ENCODE assay signal across 13 mouse cellular contexts in genomic region chr5:39715694-39716550, GRCm38 (mm10). TPM values are rescaled to one million over a fixed set of nuclear protein-coding genes. Genes with fewer than 3 reads are reported as not detected.
DNase-seq lines count a peak whose midpoint lies in the region; ATAC-seq lines count a peak whose summit lies in the region.
"Had no signal": no experiment of that assay in that cellular context is flagged by ENCODE, and none has a peak within 500 bp of the region (broad histone marks: within the 10 kb centered on the region; RNA-seq: fewer than 3 reads in every experiment).

No protein-coding gene starts in this region.

- peak; percentile 2 for DNase-seq in kidney, adult 18-20 months
- DNase-seq in kidney, postnatal 25 days = no peak
- DNase-seq in intestine, embryonic 14.5 days (ENCODE audit: low spot score) = peak; percentile 57
- DNase-seq in kidney, postnatal 10 days = peak; percentile 9
- DNase-seq in embryo, embryonic 9.5 days (ENCODE audit: extremely low spot score) = no peak
- DNase-seq: cerebellum, adult 2 months; layer of hippocampus, postnatal 36 days; liver, postnatal 0 days; thymus, adult 2 months had no signal

- no peak overlapping the region for H3K4me3 ChIP-seq in intestine, embryonic 14.5 days (ENCODE audit: low read depth, low read length)
- H3K4me3 ChIP-seq in stomach, embryonic 15.5 days (replicated peaks) = no peak overlapping the region
- H3K4me3 ChIP-seq in forebrain, embryonic 13.5 days = no peak overlapping the region
- H3K4me3 ChIP-seq: gastrocnemius, adult 2 months had no signal

- H3K9ac ChIP-seq in intestine, embryonic 14.5 days (ENCODE audit: low read length) = no peak overlapping the region
- H3K9ac ChIP-seq in stomach, embryonic 15.5 days = no peak overlapping the region
- no peak overlapping the region for H3K9ac ChIP-seq in forebrain, embryonic 13.5 days
- H3K9ac ChIP-seq: liver, postnatal 0 days had no signal

- no peaks in the 10 kb centered on the region for H3K9me3 ChIP-seq in intestine, embryonic 14.5 days (ENCODE audit: control insufficient read depth, low read length)
- H3K9me3 ChIP-seq in stomach, embryonic 15.5 days = no peaks in the 10 kb centered on the region
- H3K9me3 ChIP-seq in forebrain, embryonic 13.5 days (replicated peaks) = no peaks in the 10 kb centered on the region

- 65% methylated on average over 13 of the region's 13 CpGs for WGBS in intestine, embryonic 14.5 days
- WGBS in stomach, embryonic 15.5 days = 60% methylated on average over 13 of the region's 13 CpGs
- 82% methylated on average over 13 of the region's 13 CpGs for WGBS in forebrain, embryonic 13.5 days

- H3K4me2 ChIP-seq in intestine, embryonic 14.5 days (ENCODE audit: low read length) = no peak overlapping the region
- H3K4me2 ChIP-seq in stomach, embryonic 15.5 days = 0 out of 2 replicates have a peak overlapping the region, but pooled peaks have one; percentile 7
- H3K4me2 ChIP-seq in forebrain, embryonic 13.5 days = no peak overlapping the region

- peak; percentile 92 for ATAC-seq in intestine, embryonic 14.5 days (replicated peaks; ENCODE audit: low FRiP score, low TSS enrichment, low read depth)
- ATAC-seq in stomach, embryonic 15.5 days (ENCODE audit: insufficient read depth, low FRiP score, low read depth) = peak; percentile 93
- ATAC-seq in forebrain, embryonic 13.5 days = no peak
- ATAC-seq in inflammation-experienced regulatory T-cells, adult 6 months = no peak
- ATAC-seq: liver, postnatal 0 days had no signal

- H3K27ac ChIP-seq in intestine, embryonic 14.5 days (ENCODE audit: low read depth) = peak overlapping the region; percentile 77
- H3K27ac ChIP-seq in stomach, embryonic 15.5 days = peak overlapping the region; percentile 61
- no peak overlapping the region for H3K27ac ChIP-seq in forebrain, embryonic 13.5 days
- H3K27ac ChIP-seq: gastrocnemius, adult 2 months had no signal

- 0 out of 2 replicates have a peak, but pooled peaks cover 3% of the 10 kb centered on the region for H3K4me1 ChIP-seq in intestine, embryonic 14.5 days (replicated peaks; ENCODE audit: control insufficient read depth, insufficient read depth, low read length)
- H3K4me1 ChIP-seq in stomach, embryonic 15.5 days = no peaks in the 10 kb centered on the region
- H3K4me1 ChIP-seq in forebrain, embryonic 13.5 days = no peaks in the 10 kb centered on the region

- no peaks in the 10 kb centered on the region for H3K36me3 ChIP-seq in intestine, embryonic 14.5 days (ENCODE audit: control insufficient read depth, insufficient read depth, low read length)
- H3K36me3 ChIP-seq in stomach, embryonic 15.5 days = no peaks in the 10 kb centered on the region
- no peaks in the 10 kb centered on the region for H3K36me3 ChIP-seq in forebrain, embryonic 13.5 days (ENCODE audit: poor library complexity, severe bottlenecking)

- H3K27me3 ChIP-seq in intestine, embryonic 14.5 days (replicated peaks; ENCODE audit: control insufficient read depth, insufficient read depth, low read length) = no peaks in the 10 kb centered on the region
- H3K27me3 ChIP-seq in stomach, embryonic 15.5 days (replicated peaks) = no peaks in the 10 kb centered on the region
- H3K27me3 ChIP-seq in forebrain, embryonic 13.5 days = no peaks in the 10 kb centered on the region

RNA-seq across cellular contexts. Expression of gene Hs3st1, which starts 39.4 kb away (rescaled TPM):
- 13.9 and 15.7 TPM in 2 replicates for polyA plus RNA-seq in intestine, embryonic 14.5 days (2014; fragmentation: Nextera tagmentation; extraction: Ambion mirVana)
- polyA plus RNA-seq in stomach, embryonic 15.5 days (2015; fragmentation: Nextera tagmentation; extraction: Ambion mirVana) = 10.8 and 11.8 TPM in 2 replicates
- polyA plus RNA-seq in forebrain, embryonic 13.5 days (2015; fragmentation: Nextera tagmentation; extraction: Ambion mirVana) = 27.7 and 35.3 TPM in 2 replicates
- polyA plus RNA-seq in inflammation-experienced regulatory T-cells, adult 6 months (2017; shearing (Covaris generic)) = not detected

Comparison
In these comparisons a context has a peak if more than half of its experiments do, and no peak if none do; other contexts are left out.
1. DNase-seq: peak in kidney, adult 18-20 months (single experiment), intestine, embryonic 14.5 days (single experiment) and kidney, postnatal 10 days (single experiment); none in kidney, postnatal 25 days (0 of 2) and embryo, embryonic 9.5 days (single experiment).
2. ATAC-seq: peak in intestine, embryonic 14.5 days (single experiment) and stomach, embryonic 15.5 days (single experiment); none in forebrain, embryonic 13.5 days (single experiment) and inflammation-experienced regulatory T-cells, adult 6 months (single experiment).
3. RNA of gene Hs3st1, which starts 39.4 kb away (polyA plus RNA-seq): 27.7 to 35.3 TPM in forebrain, embryonic 13.5 days, 13.9 to 15.7 TPM in intestine, embryonic 14.5 days and 10.8 to 11.8 TPM in stomach, embryonic 15.5 days; not detected in inflammation-experienced regulatory T-cells, adult 6 months; every median in the first group is over 10 times any median in the second.